Mouse (Mus musculus): ENCODE data around the gene Aacs. TPM values are rescaled to one million over a fixed set of nuclear protein-coding genes. Genes with fewer than 3 reads are reported as not detected.

Gene Aacs
- polyA plus RNA-seq, 1 experiment from 2014 or later = 60.0 TPM

DNA sequence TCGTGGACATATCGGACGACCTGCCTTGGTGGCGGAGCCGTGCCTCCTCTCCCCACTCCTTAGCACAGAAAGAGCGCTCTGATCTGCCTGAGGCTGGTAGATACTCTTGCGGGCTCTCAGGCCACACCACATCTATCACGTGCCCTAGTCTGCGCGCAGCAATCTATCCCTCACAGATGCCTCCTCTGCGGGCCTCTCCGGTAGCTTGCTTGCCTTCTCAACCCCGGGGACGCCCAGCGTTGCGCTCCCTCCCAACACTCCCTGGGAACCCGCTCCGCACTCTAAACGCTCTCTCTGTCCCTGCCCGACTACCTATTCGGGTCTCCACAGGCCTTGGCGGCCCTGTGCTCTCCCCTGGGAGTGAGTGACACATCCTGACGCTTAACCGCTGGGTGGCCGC is 56.0 kb downstream of the Aacs start, which contains the start of gene Tmem132b:
Tmem132b (plus strand) TSS at position 141 of the 400 bp plus-strand sequence.
- WGBS = 1% methylated on average over 23 of the region's 25 CpGs
- Histone ChIP-seq H3K9ac (peak within 1 kb of the TSS; percentile 82), H3K4me3 (peak within 1 kb of the TSS; percentile 65), H3K27ac (peak within 1 kb of the TSS; percentile 78), H3K36me3 (no peaks in the 10 kb centered on the region), H3K4me1 (replicated peaks) (peaks cover 36% of the 10 kb centered on the region), H3K27me3 (peaks cover 79% of the 10 kb centered on the region), H3K4me2 (peak within 1 kb of the TSS; percentile 94), H3K9me3 (peaks cover under 1% of the 10 kb centered on the region; the same call in 1 of the 2 replicates)
- peak; percentile 26 for ATAC-seq (ENCODE audit: low FRiP score)

DNA sequence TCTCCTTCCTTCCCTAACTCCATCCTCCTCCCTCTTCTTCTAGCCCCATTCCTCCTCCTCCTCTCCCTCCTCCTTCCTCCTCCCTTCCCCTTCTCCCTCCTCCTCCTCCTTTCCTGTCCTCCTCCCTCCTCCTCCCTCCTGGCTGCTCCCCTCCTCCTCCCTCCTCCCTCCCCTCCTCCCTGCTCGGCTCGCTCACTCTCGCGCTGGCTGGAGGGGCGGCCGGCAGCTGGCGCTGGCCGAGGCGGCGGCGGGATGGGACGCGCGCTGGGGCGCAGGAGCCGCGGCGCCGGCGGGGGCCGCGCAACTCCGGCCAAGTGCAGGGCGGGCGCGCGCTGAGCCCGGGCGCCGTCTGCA is 56.6 kb downstream of the Aacs start:
- 0% methylated on average over 18 of the region's 30 CpGs for WGBS
- Histone ChIP-seq H3K27me3 (peaks cover 82% of the 10 kb centered on the region), H3K4me2 (peak overlapping the region; percentile 94), H3K27ac (peak overlapping the region; percentile 78), H3K9me3 (no peaks in the 10 kb centered on the region), H3K4me1 (replicated peaks) (peaks cover 36% of the 10 kb centered on the region), H3K36me3 (no peaks in the 10 kb centered on the region), H3K4me3 (peak overlapping the region; percentile 65), H3K9ac (peak overlapping the region; percentile 82)
- ATAC-seq (ENCODE audit: low FRiP score) = peak; percentile 40; the same call in 1 of the 2 replicates

DNA sequence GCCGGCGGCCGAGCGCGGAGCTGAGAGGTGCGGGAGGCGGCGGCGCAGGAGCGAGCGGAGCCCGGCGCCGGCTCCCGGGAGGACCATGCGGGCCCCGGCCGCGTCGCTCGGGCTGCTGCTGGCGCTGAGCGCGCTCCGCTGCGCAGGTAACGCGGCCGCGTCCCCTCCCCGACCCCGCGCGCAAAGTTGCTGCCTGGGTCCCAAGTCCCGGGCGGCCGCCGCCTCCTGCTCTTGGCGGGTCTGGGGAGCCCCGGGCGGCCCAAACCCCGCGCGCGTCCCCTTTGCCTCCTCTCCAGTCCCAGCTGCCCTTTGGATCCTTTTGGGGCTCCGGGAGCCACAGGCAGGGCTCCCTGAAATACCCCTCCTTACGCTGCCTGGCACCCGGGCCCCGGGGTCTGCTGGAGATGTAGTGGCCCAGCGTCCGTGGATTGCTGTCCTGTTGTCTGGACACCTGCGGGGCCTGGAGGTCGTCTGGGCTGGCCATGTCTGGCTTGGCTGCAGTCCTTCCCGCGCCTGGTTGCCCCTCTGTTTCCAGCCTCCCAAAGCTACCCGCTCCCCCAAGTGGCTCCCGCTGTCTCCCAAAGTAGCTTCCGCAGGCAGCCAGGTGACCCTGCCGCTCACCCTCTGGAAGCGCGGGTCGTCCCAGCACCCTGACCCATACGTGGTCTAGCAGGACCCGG is 57.1 kb downstream of the Aacs start:
- Histone ChIP-seq H3K4me2 (peak overlapping the region; percentile 94), H3K27me3 (peaks cover 83% of the 10 kb centered on the region), H3K27ac (peak overlapping the region; percentile 78), H3K36me3 (no peaks in the 10 kb centered on the region), H3K4me1 (replicated peaks) (peaks cover 36% of the 10 kb centered on the region), H3K9me3 (no peaks in the 10 kb centered on the region), H3K4me3 (peak overlapping the region; percentile 65), H3K9ac (peak overlapping the region; percentile 82)
- ATAC-seq (ENCODE audit: low FRiP score) = peak; percentile 45; the same call in 1 of the 2 replicates
- under 1% methylated on average over 46 of the region's 64 CpGs for WGBS

DNA sequence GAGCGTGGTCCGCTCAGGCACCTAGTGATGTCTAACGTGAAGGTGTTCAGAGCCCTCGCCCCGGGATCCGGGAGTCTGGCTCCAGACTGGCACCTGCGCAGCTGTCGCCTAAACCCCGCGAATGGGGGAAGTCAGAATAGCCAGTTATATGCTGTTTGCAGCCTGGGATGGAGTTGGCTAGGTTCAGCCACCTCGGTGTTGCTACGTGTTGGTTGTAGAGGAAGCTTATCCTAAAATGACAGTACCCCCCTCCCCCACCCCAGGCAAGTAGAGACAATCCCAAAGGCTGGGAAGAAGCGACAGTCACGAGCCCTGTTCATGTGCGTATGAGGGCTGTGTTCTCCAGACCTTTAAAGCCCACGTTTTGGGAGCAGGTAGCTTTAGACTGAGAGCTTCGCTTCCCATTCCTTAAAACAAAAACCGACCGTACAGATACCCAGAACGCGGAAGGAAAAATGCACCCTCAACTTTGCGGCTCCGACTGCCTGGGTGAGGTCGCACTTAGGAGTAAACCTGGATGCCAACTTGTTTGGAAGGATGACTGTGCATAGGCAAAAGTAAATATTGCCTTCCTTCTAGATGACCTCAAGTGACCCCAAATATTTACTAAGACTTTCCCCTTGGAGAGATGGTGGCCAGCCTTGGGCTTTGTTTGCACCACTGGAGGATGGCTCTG is 57.7 kb downstream of the Aacs start:
- peak overlapping the region; percentile 94 for H3K4me2 ChIP-seq
- no peaks in the 10 kb centered on the region for H3K9me3 ChIP-seq
- H3K27ac ChIP-seq = peak overlapping the region; percentile 78
- H3K4me1 ChIP-seq (replicated peaks) = peaks cover 36% of the 10 kb centered on the region
- WGBS = under 1% methylated on average over 24 of the region's 24 CpGs
- peak overlapping the region; percentile 82 for H3K9ac ChIP-seq
- peaks cover 77% of the 10 kb centered on the region for H3K27me3 ChIP-seq
- ATAC-seq (ENCODE audit: low FRiP score) = no peak
- H3K4me3 ChIP-seq = peak overlapping the region; percentile 65
- no peaks in the 10 kb centered on the region for H3K36me3 ChIP-seq

DNA sequence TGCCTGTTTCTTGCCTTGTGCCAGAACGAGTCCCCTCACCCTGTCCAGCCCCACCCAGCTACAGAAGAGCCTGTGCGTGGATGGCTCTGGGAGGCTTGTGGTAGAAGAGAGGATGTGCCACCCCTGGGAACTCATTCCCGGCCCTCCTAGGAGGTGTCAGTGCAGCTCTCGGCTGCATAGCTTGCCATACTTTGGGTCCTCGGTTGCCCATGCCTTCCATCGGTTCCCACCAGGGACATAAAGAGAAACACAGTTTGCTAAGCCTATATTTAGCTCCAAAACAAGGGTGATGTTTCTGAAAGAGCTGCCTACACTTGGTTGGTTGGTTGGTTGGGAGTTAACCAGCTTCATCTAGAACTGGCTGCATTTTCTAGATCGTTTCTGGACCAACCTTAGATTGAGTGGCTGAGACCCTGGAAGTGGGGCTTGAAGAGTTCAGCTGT is 58.6 kb downstream of the Aacs start:
- peak overlapping the region; percentile 41 for H3K27ac ChIP-seq
- H3K4me1 ChIP-seq (replicated peaks) = peaks cover 36% of the 10 kb centered on the region
- WGBS = 13% methylated on average over 7 of the region's 7 CpGs

DNA sequence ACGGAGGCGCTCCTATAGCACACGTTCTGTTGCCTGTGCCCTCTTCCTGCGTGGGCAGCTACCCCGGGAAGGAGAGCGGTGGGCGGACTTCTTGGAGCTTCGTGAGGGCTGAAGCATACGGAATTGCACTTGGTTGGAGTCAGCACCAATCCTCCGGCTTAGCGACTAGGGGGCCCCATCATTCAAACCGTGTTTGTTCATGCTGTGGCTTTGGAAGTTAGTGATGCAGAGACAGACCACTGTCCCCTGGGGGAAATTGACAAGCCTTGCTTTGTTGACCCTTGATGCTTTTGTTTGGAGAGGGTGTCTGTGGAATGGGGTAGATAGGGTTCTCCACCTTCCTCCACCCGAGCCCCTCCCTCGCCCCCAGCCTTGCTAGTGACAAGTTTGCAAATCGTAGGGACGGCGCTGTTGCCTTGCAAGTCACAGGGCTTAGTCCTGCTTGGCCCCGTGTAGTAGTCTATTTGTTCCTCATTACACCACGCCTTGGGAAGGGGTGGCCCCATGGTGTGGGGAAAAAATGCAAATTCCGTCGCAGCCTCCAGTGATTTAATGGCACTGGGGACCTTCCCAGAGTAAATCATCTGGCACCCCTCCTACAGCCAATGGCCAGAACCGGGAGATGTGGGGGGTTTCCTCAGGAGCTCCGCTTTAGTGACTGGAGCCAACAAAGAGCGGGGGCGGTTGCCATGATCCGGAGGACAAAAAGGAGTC is 59.2 kb downstream of the Aacs start:
- no peak for ATAC-seq (ENCODE audit: low FRiP score)
- Histone ChIP-seq H3K27me3 (peaks cover 68% of the 10 kb centered on the region), H3K9ac (peak overlapping the region; percentile 55), H3K9me3 (no peaks in the 10 kb centered on the region), H3K36me3 (no peaks in the 10 kb centered on the region), H3K4me1 (replicated peaks) (peaks cover 36% of the 10 kb centered on the region), H3K4me2 (peak overlapping the region; percentile 94), H3K27ac (peak overlapping the region; percentile 41), H3K4me3 (peak overlapping the region; percentile 65)
- WGBS = under 1% methylated on average over 26 of the region's 26 CpGs

More for the DNA sequence above, 58.6 kb downstream of the Aacs start:
- Histone ChIP-seq H3K4me3 (peak overlapping the region; percentile 65), H3K36me3 (no peaks in the 10 kb centered on the region), H3K27me3 (peaks cover 72% of the 10 kb centered on the region), H3K9ac (peak overlapping the region; percentile 82), H3K9me3 (no peaks in the 10 kb centered on the region), H3K4me2 (peak overlapping the region; percentile 94)
- ATAC-seq (ENCODE audit: low FRiP score) = no peak

DNA sequence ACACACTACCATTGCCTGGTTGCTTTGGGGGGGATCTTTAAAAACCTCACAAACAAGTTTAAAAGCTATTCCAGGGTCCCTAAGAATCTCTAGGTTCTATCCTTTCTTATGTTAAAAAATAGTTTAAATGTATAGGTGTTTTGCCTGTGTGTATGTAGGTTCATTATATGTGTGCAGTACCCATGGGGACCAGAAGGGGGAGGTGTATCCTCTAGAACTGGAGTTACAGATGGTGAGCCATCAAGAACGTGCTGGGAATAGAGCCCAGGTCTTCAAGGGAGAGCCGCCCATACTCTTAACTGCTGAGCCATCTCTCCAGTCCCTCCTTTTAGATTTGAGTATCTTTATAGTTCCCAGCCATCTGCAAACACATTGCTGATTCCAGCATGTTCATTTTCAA is 69.5 kb downstream of the Aacs start:
- peaks cover 28% of the 10 kb centered on the region for H3K4me1 ChIP-seq (replicated peaks)
- ATAC-seq (ENCODE audit: low FRiP score) = no peak
- no peak overlapping the region for H3K27ac ChIP-seq
- no peaks in the 10 kb centered on the region for H3K36me3 ChIP-seq
- H3K9me3 ChIP-seq = no peaks in the 10 kb centered on the region
- H3K27me3 ChIP-seq = 0 out of 2 replicates have a peak, but pooled peaks cover 6% of the 10 kb centered on the region
- H3K4me2 ChIP-seq = no peak overlapping the region
- no peak overlapping the region for H3K9ac ChIP-seq
- 95% methylated on average over 2 of the region's 2 CpGs for WGBS
- H3K4me3 ChIP-seq = no peak overlapping the region

DNA sequence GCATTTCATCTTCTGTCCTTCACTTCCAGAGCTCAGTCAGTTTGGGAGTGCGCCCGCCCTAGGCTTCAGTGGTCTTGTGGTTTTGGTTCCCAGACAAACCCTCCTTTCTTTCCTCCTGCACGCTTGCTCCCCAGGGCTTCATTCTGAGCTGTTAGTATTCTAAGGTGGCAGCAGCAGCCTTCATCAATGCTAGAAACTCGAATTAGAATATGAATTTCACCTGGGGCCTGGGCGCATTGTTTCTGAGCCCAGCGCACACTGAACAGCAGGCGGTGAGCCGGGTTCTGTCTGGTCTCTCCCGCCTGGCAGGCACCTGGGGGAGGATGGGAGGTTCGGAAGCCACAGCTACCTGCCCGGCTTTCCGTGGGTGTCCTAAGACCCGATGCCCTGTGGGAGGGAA is 70.7 kb downstream of the Aacs start:
- no peak for ATAC-seq (ENCODE audit: low FRiP score)
- Histone ChIP-seq H3K36me3 (no peaks in the 10 kb centered on the region), H3K9ac (0 out of 2 replicates have a peak overlapping the region, but pooled peaks have one; percentile 13), H3K4me3 (no peak overlapping the region), H3K4me2 (0 out of 2 replicates have a peak overlapping the region, but pooled peaks have one; percentile 10), H3K27ac (no peak overlapping the region), H3K9me3 (no peaks in the 10 kb centered on the region), H3K4me1 (replicated peaks) (peaks cover 32% of the 10 kb centered on the region), H3K27me3 (0 out of 2 replicates have a peak, but pooled peaks cover 5% of the 10 kb centered on the region)
- 18% methylated on average over 13 of the region's 13 CpGs for WGBS

DNA sequence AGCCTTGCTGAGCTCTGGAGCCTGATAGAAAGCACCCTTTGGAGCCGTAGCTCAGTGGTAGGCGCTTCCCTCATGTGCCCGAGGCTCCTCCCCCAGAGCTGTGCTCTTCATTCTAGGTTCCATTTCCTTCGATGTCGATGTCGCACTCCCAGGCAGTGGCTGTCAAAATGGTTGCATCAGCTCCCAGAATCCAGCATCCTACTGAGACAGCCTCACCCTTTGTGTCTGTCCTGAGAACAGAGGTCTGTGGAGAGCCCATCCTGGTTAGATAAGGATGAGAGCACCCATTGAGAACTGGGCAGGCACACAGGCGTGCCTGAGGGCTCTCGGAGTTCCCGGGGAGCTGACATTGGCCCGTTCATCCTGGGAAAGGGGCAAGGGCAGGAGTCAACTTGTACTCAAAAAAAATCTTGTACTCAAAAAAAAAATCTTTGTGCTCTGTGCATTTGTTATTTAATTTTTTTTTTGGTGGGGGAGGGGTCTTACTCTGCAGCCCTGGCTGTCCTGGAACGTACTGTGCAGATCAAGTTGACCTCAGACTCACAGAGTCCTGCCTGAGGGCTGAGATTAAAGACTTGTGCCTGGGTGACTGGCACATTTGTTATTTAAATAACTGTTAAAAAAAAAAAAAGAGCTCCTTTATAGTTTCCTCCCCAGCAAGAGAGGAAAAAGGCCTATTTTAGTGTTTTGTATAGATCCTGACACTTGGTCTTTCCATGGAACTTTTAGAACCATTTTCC is 74.3 kb downstream of the Aacs start:
- H3K4me2 ChIP-seq = peak overlapping the region; percentile 10; the same call in 1 of the 2 replicates
- H3K9me3 ChIP-seq = no peaks in the 10 kb centered on the region
- H3K4me1 ChIP-seq (replicated peaks) = peaks cover 32% of the 10 kb centered on the region
- H3K27me3 ChIP-seq = 0 out of 2 replicates have a peak, but pooled peaks cover 3% of the 10 kb centered on the region
- ATAC-seq (ENCODE audit: low FRiP score) = no peak
- 0 out of 2 replicates have a peak overlapping the region, but pooled peaks have one; percentile 29 for H3K9ac ChIP-seq
- no peak overlapping the region for H3K4me3 ChIP-seq
- H3K27ac ChIP-seq = no peak overlapping the region
- WGBS = 18% methylated on average over 11 of the region's 11 CpGs
- H3K36me3 ChIP-seq = no peaks in the 10 kb centered on the region

DNA sequence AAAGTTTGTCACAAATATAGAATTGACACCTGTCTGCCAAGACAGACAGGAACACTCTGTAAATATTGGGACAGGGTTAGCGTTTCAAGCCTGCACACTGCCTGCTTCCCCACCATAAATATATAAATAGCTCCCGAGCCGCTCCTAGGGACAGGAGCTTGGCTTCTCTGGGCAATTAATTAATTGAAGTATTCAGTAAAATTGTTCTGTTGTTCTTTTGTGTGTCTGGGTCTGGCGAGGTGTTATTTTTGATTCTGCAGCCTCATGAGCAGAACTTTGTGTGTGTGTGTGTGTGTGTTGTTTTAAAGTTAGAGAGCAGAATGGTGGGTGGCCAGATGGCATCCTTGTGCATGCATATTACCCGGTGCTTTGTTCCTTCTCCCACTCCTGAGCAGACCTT is 80.1 kb downstream of the Aacs start:
- 82% methylated on average over 5 of the region's 5 CpGs for WGBS
- Histone ChIP-seq H3K4me3 (no peak overlapping the region), H3K27me3 (no peaks in the 10 kb centered on the region), H3K36me3 (no peaks in the 10 kb centered on the region), H3K4me2 (no peak overlapping the region), H3K9me3 (no peaks in the 10 kb centered on the region), H3K27ac (no peak overlapping the region), H3K4me1 (replicated peaks) (no peaks in the 10 kb centered on the region), H3K9ac (no peak overlapping the region)
- no peak for ATAC-seq (ENCODE audit: low FRiP score)

DNA sequence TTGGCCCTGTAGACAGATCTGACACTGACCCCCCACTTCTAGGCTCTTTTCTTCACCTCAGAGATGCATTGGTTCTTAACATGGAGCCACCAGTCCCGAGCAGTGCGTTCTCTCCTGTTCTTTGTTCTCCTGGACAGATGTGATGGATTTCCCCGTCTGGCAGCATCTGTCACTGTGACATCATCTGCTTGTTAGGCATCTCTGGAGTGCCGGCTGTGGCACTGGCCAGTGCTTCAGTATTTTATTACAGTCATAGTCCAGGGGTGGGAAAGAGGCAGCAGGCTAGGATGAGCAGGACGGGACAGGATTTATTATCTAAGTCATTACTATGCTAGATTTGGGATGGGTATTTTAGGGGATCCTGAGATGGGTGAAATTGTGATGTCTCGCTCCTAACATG is 87.9 kb downstream of the Aacs start:
- 40% methylated on average over 6 of the region's 6 CpGs for WGBS
- no peaks in the 10 kb centered on the region for H3K27me3 ChIP-seq
- no peaks in the 10 kb centered on the region; the same call in 1 of the 2 replicates for H3K36me3 ChIP-seq
- H3K4me1 ChIP-seq (replicated peaks) = peaks cover 10% of the 10 kb centered on the region
- ATAC-seq (ENCODE audit: low FRiP score) = no peak
- no peaks in the 10 kb centered on the region for H3K9me3 ChIP-seq
- peak overlapping the region; percentile 41 for H3K27ac ChIP-seq
- no peak overlapping the region for H3K4me3 ChIP-seq
- no peak overlapping the region for H3K9ac ChIP-seq
- H3K4me2 ChIP-seq = no peak overlapping the region

Measured in hindbrain, embryonic 13.5 days (tissue).